ENCODE assay signal across 33 mouse cellular contexts in genomic region chr1:74172722-74173121, GRCm38 (mm10). TPM values are rescaled to one million over a fixed set of nuclear protein-coding genes. Genes with fewer than 3 reads are reported as not detected.
DNase-seq lines count a peak whose midpoint lies in the region; ATAC-seq lines count a peak whose summit lies in the region.
"Had no signal": no experiment of that assay in that cellular context is flagged by ENCODE, and none has a peak within 500 bp of the region (broad histone marks: within the 10 kb centered on the region; RNA-seq: fewer than 3 reads in every experiment).

No protein-coding gene starts in this region.

- H3K27ac ChIP-seq in liver, embryonic 12.5 days, result no peak overlapping the region
- no peak overlapping the region for H3K27ac ChIP-seq in midbrain, embryonic 11.5 days (ENCODE audit: low read depth, low read length)
- H3K27ac ChIP-seq: embryonic facial prominence, embryonic 10.5 days; embryonic facial prominence, embryonic 13.5 days; forebrain, embryonic 12.5 days; forebrain, embryonic 15.5 days; hindbrain, embryonic 14.5 days; hindbrain, postnatal 0 days had no signal

- H3K9me3 ChIP-seq in liver, embryonic 12.5 days (replicated peaks), result no peaks in the 10 kb centered on the region
- no peaks in the 10 kb centered on the region for H3K9me3 ChIP-seq in midbrain, embryonic 11.5 days (ENCODE audit: control insufficient read depth, low read length)
- H3K9me3 ChIP-seq: embryonic facial prominence, embryonic 10.5 days; embryonic facial prominence, embryonic 13.5 days; forebrain, embryonic 12.5 days; forebrain, embryonic 15.5 days had no signal

- ATAC-seq in liver, embryonic 12.5 days, result no peak
- ATAC-seq in megakaryocyte progenitor cell, adult 5-6 weeks (replicated peaks; ENCODE audit: poor library complexity), result peak; percentile 90
- ATAC-seq in midbrain, embryonic 11.5 days (ENCODE audit: low FRiP score), result no peak
- ATAC-seq: forebrain, embryonic 15.5 days; hindbrain, postnatal 0 days; inflammation-experienced regulatory T-cells, adult 6 months had no signal

- DNase-seq in liver (peak; percentile 23), 416B (ENCODE audit: low read depth) (peak; percentile 95), MEL-GATA-1-ER (ENCODE audit: extremely low read depth, low read depth) (peak; percentile 78)
- no peak for DNase-seq in kidney, adult 8-10 months
- no peak for DNase-seq in midbrain, embryonic 11.5 days (ENCODE audit: low spot score, missing footprints)
- DNase-seq: adrenal gland, adult 2 months; adrenal gland, postnatal 14 days; cerebellum, adult 11 months; cerebellum, adult 2 months; cerebellum, adult 9-11 months; cerebellum, postnatal 25 days; embryo, embryonic 11 days; gastrocnemius, postnatal 25 days; heart, adult 18-20 months had no signal

- H3K4me2 ChIP-seq in liver, embryonic 12.5 days, result no peak overlapping the region; the same call in 1 of the 2 replicates
- H3K4me2 ChIP-seq in midbrain, embryonic 11.5 days, result no peak overlapping the region
- H3K4me2 ChIP-seq: embryonic facial prominence, embryonic 13.5 days; forebrain, embryonic 12.5 days; forebrain, embryonic 15.5 days; heart, embryonic 11.5 days; hindbrain, embryonic 14.5 days had no signal

- H3K4me1 ChIP-seq in liver, embryonic 12.5 days, result peaks cover 7% of the 10 kb centered on the region; the same call in 1 of the 2 replicates
- no peaks in the 10 kb centered on the region for H3K4me1 ChIP-seq in midbrain, embryonic 11.5 days (ENCODE audit: control insufficient read depth, insufficient read depth, low read length)
- H3K4me1 ChIP-seq: embryonic facial prominence, embryonic 10.5 days; embryonic facial prominence, embryonic 13.5 days; forebrain, embryonic 12.5 days; forebrain, embryonic 15.5 days had no signal

- WGBS in liver, embryonic 12.5 days (ENCODE audit: insufficient replicate concordance), result 8% methylated on average over 3 of the region's 3 CpGs
- WGBS in midbrain, embryonic 11.5 days, result 93% methylated on average over 3 of the region's 3 CpGs

- no peaks in the 10 kb centered on the region for H3K27me3 ChIP-seq in liver, embryonic 12.5 days (replicated peaks)
- no peaks in the 10 kb centered on the region for H3K27me3 ChIP-seq in midbrain, embryonic 11.5 days (ENCODE audit: control insufficient read depth, insufficient read depth, low read length)
- H3K27me3 ChIP-seq: embryonic facial prominence, embryonic 13.5 days; forebrain, embryonic 12.5 days; forebrain, embryonic 15.5 days had no signal

- no peaks in the 10 kb centered on the region for H3K36me3 ChIP-seq in liver, embryonic 12.5 days
- no peaks in the 10 kb centered on the region for H3K36me3 ChIP-seq in midbrain, embryonic 11.5 days (ENCODE audit: control insufficient read depth, insufficient read depth, low read length)
- H3K36me3 ChIP-seq: embryonic facial prominence, embryonic 10.5 days; embryonic facial prominence, embryonic 13.5 days; forebrain, embryonic 12.5 days; forebrain, embryonic 15.5 days had no signal

- no peak overlapping the region for H3K4me3 ChIP-seq in liver, embryonic 12.5 days
- no peak overlapping the region for H3K4me3 ChIP-seq in midbrain, embryonic 11.5 days (ENCODE audit: low read depth, low read length)
- H3K4me3 ChIP-seq: embryonic facial prominence, embryonic 10.5 days; embryonic facial prominence, embryonic 13.5 days; erythroblast, embryonic 14.5 days; forebrain, embryonic 12.5 days; forebrain, embryonic 15.5 days had no signal

- no peak overlapping the region for H3K9ac ChIP-seq in liver, embryonic 12.5 days
- H3K9ac ChIP-seq in midbrain, embryonic 11.5 days (ENCODE audit: low read length), result no peak overlapping the region
- H3K9ac ChIP-seq: embryonic facial prominence, embryonic 13.5 days; forebrain, embryonic 12.5 days; forebrain, embryonic 15.5 days; hindbrain, embryonic 14.5 days had no signal

RNA-seq across cellular contexts. Expression of gene Cxcr2, which starts 18.9 kb away (rescaled TPM):
- 0.65 and 0.97 TPM in 2 replicates for polyA plus RNA-seq in liver, embryonic 12.5 days (2016; fragmentation: Nextera tagmentation; extraction: Ambion mirVana)
- total RNA-seq in megakaryocyte progenitor cell, adult 5-6 weeks (2015), result 5.3 and 9.3 TPM in 2 replicates
- total RNA-seq in megakaryocyte progenitor cell, adult 5-6 weeks (2017), result 9.5 and 10.7 TPM in 2 replicates
- 0.07 and 0.15 TPM in 2 replicates for polyA plus RNA-seq in midbrain, embryonic 11.5 days (2014; fragmentation: Nextera tagmentation; extraction: Ambion mirVana)
- total RNA-seq: gastrocnemius, adult 8-10 months; gastrocnemius, postnatal 25 days had no signal
- polyA plus RNA-seq: adrenal gland, adult 2 months; cortical plate, adult 2 months; forebrain, embryonic 12.5 days; heart, embryonic 14.5 days had no signal

RNA-seq across cellular contexts. Expression of gene Cxcr1, which starts 21.7 kb away (rescaled TPM):
- polyA plus RNA-seq in liver, embryonic 12.5 days (2016; fragmentation: Nextera tagmentation; extraction: Ambion mirVana), result not detected in 2 replicates
- not detected in 2 replicates for total RNA-seq in megakaryocyte progenitor cell, adult 5-6 weeks (2015)
- not detected in 2 replicates for total RNA-seq in megakaryocyte progenitor cell, adult 5-6 weeks (2017)
- polyA plus RNA-seq in midbrain, embryonic 11.5 days (2014; fragmentation: Nextera tagmentation; extraction: Ambion mirVana), result not detected in 2 replicates
- total RNA-seq: adrenal gland, adult 2 months; adrenal gland, postnatal 14 days; adrenal gland, postnatal 4 days; ES-E14; gastrocnemius, adult 8-10 months; gastrocnemius, postnatal 25 days; heart, adult 18-20 months; heart, postnatal 25 days; hindbrain, postnatal 0 days had no signal
- polyA plus RNA-seq: adrenal gland, adult 2 months; cerebellum, adult 2 months; cortical plate, adult 2 months; embryonic facial prominence, embryonic 10.5 days; embryonic facial prominence, embryonic 13.5 days; erythroblast, embryonic 14.5 days; forebrain, embryonic 12.5 days; forebrain, embryonic 15.5 days; gonadal fat pad, adult 2 months; heart, embryonic 11.5 days; heart, embryonic 14.5 days; heart, postnatal 0 days; hindbrain, embryonic 14.5 days; hindbrain, postnatal 0 days; inflammation-experienced regulatory T-cells, adult 6 months had no signal

RNA-seq across cellular contexts. Expression of gene Rufy4, which starts 47.4 kb away (rescaled TPM):
- polyA plus RNA-seq in liver, embryonic 12.5 days (2016; fragmentation: Nextera tagmentation; extraction: Ambion mirVana), result 0.16 and 0.20 TPM in 2 replicates
- total RNA-seq in megakaryocyte progenitor cell, adult 5-6 weeks (2015), result 0.37 and 0.72 TPM in 2 replicates
- 0.54 and 0.68 TPM in 2 replicates for total RNA-seq in megakaryocyte progenitor cell, adult 5-6 weeks (2017)
- 0.22 and 0.25 TPM in 2 replicates for polyA plus RNA-seq in midbrain, embryonic 11.5 days (2014; fragmentation: Nextera tagmentation; extraction: Ambion mirVana)
- total RNA-seq: ES-E14; gastrocnemius, adult 8-10 months; hindbrain, postnatal 0 days had no signal
- polyA plus RNA-seq: cortical plate, adult 2 months; erythroblast, embryonic 14.5 days; inflammation-experienced regulatory T-cells, adult 6 months had no signal

RNA-seq across cellular contexts. Expression of gene Tns1, which starts 48.5 kb away (rescaled TPM):
- polyA plus RNA-seq in liver, embryonic 12.5 days (2016; fragmentation: Nextera tagmentation; extraction: Ambion mirVana), result 13.1 and 16.1 TPM in 2 replicates
- 12.4 and 15.4 TPM in 2 replicates for total RNA-seq in megakaryocyte progenitor cell, adult 5-6 weeks (2015)
- total RNA-seq in megakaryocyte progenitor cell, adult 5-6 weeks (2017), result 3.1 and 9.7 TPM in 2 replicates
- 6.9 and 9.3 TPM in 2 replicates for polyA plus RNA-seq in midbrain, embryonic 11.5 days (2014; fragmentation: Nextera tagmentation; extraction: Ambion mirVana)

Comparison
In these comparisons a context has a peak if more than half of its experiments do, and no peak if none do; other contexts are left out.
1. DNase-seq: peak in liver (single experiment), 416B (single experiment) and MEL-GATA-1-ER (single experiment); none in kidney, adult 8-10 months (0 of 2) and midbrain, embryonic 11.5 days (single experiment).